Mouse (Mus musculus) thymus, adult 2 months (tissue): ENCODE results near the gene Ccl17. TPM values are rescaled to one million over a fixed set of nuclear protein-coding genes. Genes with fewer than 3 reads are reported as not detected.

ENCODE experiments used
- DNase-seq: peaks from one replicate; pipeline ENCODE4 v3.0.0; 2021
- H3K27ac ChIP-seq: fragments of 200-500 bp; 2 replicates; pipeline ENCODE4 v1.5.1; 2012; ENCODE audit warnings: low read length, control low read depth; ENCODE audit not compliant: control insufficient read depth, insufficient read depth
- H3K27me3 ChIP-seq: fragments of 200-500 bp; 2 replicates; pipeline ENCODE4 v1.6.1; 2012; ENCODE audit warnings: mild to moderate bottlenecking, low read length, moderate library complexity, mixed read lengths; ENCODE audit not compliant: control insufficient read depth, insufficient read depth
- H3K36me3 ChIP-seq: fragments of 200-500 bp; 2 replicates; pipeline ENCODE4 v1.6.1; 2012; ENCODE audit warnings: mild to moderate bottlenecking, low read length, moderate library complexity; ENCODE audit not compliant: control insufficient read depth, insufficient read depth
- H3K4me1 ChIP-seq: fragments of 200-500 bp; replicated peaks from 2 replicates; pipeline ENCODE4 v1.6.1; 2012; ENCODE audit warnings: low read length; ENCODE audit not compliant: control insufficient read depth, insufficient read depth
- H3K4me3 ChIP-seq: fragments of 200-500 bp; 2 replicates; pipeline ENCODE4 v1.5.1; 2012; ENCODE audit warnings: mild to moderate bottlenecking, low read length, control low read depth, moderate library complexity; ENCODE audit not compliant: control insufficient read depth, insufficient read depth
- CTCF ChIP-seq: fragments of 200-500 bp; IDR thresholded peaks from 2 replicates; pipeline ENCODE4 v1.5.1; 2012; ENCODE audit warnings: mild to moderate bottlenecking, control low read depth, low read length, moderate library complexity, borderline replicate concordance; ENCODE audit not compliant: control insufficient read depth, poor library complexity, insufficient read depth; ENCODE audit errors: extremely low read depth
- POLR2A ChIP-seq: fragments of 200-500 bp; IDR thresholded peaks from 2 replicates; pipeline ENCODE4 v1.6.1; 2012; ENCODE audit warnings: mild to moderate bottlenecking, low read length, control low read depth, moderate library complexity; ENCODE audit not compliant: control insufficient read depth, poor library complexity, insufficient read depth; ENCODE audit errors: extremely low read depth
- WGBS: fragments of 180-500 bp; shearing (Covaris S2); methylation state at CpG from one replicate; pipeline ENCODE4 v1.1.7; 2018; 5-methylcytosine and 5-hydroxymethylcytosine counted together
- polyA plus RNA-seq: library from polyadenylated mRNA; depleted of rRNA; stranded (reverse); fragments of >200 nt; gene quantifications from 2 replicates; pipeline ENCODE4 v1.2.3, GENCODE M21; 2012; rRNA removed

Gene Ccl17
- polyA plus RNA-seq, 1 experiment = 15.7 TPM

DNA sequence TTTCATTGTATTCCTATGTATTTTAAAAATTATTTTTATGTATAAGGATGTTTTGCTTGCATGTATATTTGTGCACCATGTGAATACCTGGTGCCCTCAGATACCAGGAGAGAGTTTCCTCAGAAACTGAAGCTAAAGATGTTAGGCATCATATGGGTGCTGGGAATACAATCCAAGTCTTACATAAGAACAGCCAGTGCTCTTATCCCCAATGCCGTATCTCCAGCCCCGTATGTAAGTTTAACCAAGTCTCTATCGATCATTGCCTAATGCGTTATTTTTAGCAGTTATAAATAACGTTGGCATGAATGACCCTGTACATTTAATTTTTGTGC is 46.7 kb downstream of the Ccl17 start:
- no peak overlapping the region for H3K4me3 ChIP-seq
- TF ChIP-seq CTCF (no peak), POLR2A (no peak)
- DNase-seq = no peak
- H3K4me1 ChIP-seq = no peaks in the 10 kb centered on the region
- H3K27me3 ChIP-seq = no peaks in the 10 kb centered on the region
- H3K27ac ChIP-seq = no peak overlapping the region
- peaks cover 6% of the 10 kb centered on the region for H3K36me3 ChIP-seq
- WGBS = 42% methylated on average over 5 of the region's 5 CpGs

DNA sequence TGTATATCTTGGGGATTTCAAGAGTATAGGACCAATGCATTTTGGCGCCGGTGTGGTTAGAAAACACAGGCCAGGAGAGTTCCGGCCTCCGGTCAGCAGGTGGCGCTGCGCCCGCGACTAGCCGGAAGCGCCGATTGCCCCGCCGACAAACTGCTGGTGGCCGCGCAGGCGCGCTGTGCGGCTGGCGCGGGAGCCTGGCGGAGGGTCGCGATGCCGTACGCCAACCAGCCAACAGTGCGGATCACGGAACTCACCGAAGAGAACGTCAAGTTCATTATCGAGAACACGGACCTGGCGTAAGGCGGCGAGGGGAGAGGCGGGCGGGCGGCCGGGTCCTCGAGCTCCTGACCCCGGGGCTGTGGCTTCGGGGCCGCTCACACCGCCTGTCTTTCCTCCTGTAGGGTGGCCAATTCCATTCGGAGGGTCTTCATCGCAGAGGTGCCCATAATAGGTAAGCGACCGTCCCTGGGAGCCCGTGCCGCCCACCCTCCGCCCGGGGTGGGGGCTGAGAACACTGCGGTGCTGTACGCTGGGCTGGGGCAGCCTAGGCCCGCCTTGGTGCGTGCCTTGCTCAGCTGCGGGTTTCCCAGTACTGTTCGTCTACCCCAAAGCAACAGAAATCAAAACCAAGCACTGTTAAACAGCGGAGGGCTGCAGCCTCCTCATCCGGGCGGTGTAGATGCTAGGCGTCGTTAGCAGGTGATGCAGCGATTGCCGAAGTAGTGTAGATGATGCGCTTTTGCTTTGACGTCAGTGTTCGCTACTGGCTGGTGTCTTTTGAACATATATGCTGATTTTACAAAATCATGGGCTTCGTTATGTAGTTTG is 47.3 kb downstream of the Ccl17 start, which contains the start of gene Polr2c:
Gene Polr2c, plus strand, starts transcription at position 105 of the 828 bp plus-strand sequence.
- peak; percentile 93 for DNase-seq
- Histone ChIP-seq H3K4me3 (peak within 1 kb of the TSS; percentile 71), H3K27me3 (no peaks in the 10 kb centered on the region), H3K27ac (no peak within 1 kb of the TSS), H3K4me1 (no peaks in the 10 kb centered on the region), H3K36me3 (peaks cover 12% of the 10 kb centered on the region)
- TF ChIP-seq POLR2A (peak; percentile 42; the same call in 1 of the 2 replicates), CTCF (peak; percentile 95)
- WGBS = under 1% methylated on average over 68 of the region's 68 CpGs

DNA sequence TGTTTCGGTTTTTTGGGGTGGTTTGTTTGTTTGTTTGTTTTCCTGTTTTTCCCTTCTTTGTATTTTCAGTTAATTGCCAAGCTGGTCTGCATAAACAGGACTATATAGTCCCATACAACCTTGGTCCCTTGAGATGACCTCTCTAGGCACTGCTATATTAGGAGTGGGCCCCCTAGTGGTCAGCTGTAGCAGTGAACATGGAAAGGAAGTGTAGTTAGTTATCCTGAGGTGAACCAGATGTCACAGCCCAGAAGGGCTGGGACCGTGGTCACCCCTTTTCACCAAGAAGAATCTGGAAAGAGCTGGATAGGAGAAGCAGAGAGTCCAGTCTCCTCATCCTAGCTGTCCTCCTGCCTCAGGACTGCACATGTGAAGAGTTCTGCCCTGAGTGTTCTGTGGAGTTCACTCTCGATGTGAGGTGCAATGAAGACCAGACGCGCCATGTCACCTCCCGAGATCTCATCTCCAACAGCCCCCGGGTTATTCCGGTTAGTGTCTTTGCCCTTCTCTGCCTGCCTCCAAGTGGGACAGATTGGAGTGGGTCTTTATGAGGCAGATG is 51.2 kb downstream of the Ccl17 start:
- no peak for TF ChIP-seq POLR2A
- no peak for TF ChIP-seq CTCF
- H3K36me3 ChIP-seq = peaks cover 19% of the 10 kb centered on the region
- H3K4me1 ChIP-seq = no peaks in the 10 kb centered on the region
- no peak overlapping the region for H3K27ac ChIP-seq
- 79% methylated on average over 8 of the region's 8 CpGs for WGBS
- no peaks in the 10 kb centered on the region for H3K27me3 ChIP-seq
- no peak overlapping the region for H3K4me3 ChIP-seq
- DNase-seq = peak; percentile 71

Other genes starting within 250 kb of the Ccl17 start
- gene Rspry1, start 208.5 kb upstream of the Ccl17 start, polyA plus RNA-seq = 13.6 and 14.9 TPM in 2 replicates
- 28.3 and 31.5 TPM in 2 replicates for gene Fam192a, start 208.5 kb upstream of the Ccl17 start, polyA plus RNA-seq
- gene Arl2bp, start 143.9 kb upstream of the Ccl17 start, polyA plus RNA-seq = 76.7 and 78.9 TPM in 2 replicates
- gene Pllp, start 114.2 kb upstream of the Ccl17 start, polyA plus RNA-seq = 1.2 and 2.2 TPM in 2 replicates
- gene Ccl22, start 64.9 kb upstream of the Ccl17 start, polyA plus RNA-seq = 109 and 122 TPM in 2 replicates
- 31.0 and 33.8 TPM in 2 replicates for gene Cx3cl1, start 38.4 kb upstream of the Ccl17 start, polyA plus RNA-seq
- gene Coq9, start 27.9 kb downstream of the Ccl17 start, polyA plus RNA-seq = 166 and 176 TPM in 2 replicates
- 49.2 and 53.5 TPM in 2 replicates for gene Ciapin1, start 27.9 kb downstream of the Ccl17 start, polyA plus RNA-seq
- 146 and 160 TPM in 2 replicates for gene Polr2c, start 47.0 kb downstream of the Ccl17 start, polyA plus RNA-seq
- gene Dok4, start 65.9 kb downstream of the Ccl17 start, polyA plus RNA-seq = 3.1 and 4.9 TPM in 2 replicates
- gene Ccdc102a, start 107.6 kb downstream of the Ccl17 start, polyA plus RNA-seq = 6.8 and 7.2 TPM in 2 replicates
- 37.5 and 40.5 TPM in 2 replicates for gene Adgrg5, start 113.2 kb downstream of the Ccl17 start, polyA plus RNA-seq
- 146 and 166 TPM in 2 replicates for gene Adgrg1, start 164.3 kb downstream of the Ccl17 start, polyA plus RNA-seq
- 27.0 and 32.0 TPM in 2 replicates for gene Adgrg3, start 207.2 kb downstream of the Ccl17 start, polyA plus RNA-seq
- gene Drc7, start 244.7 kb downstream of the Ccl17 start, polyA plus RNA-seq = 2.6 and 2.7 TPM in 2 replicates